Mouse (Mus musculus): ENCODE results near the gene Ambra1. TPM values are rescaled to one million over a fixed set of nuclear protein-coding genes. Genes with fewer than 3 reads are reported as not detected.

Gene Ambra1
- polyA plus RNA-seq, 1 experiment from 2014 or later, result 12.3 TPM

- Histone ChIP-seq H3K9ac (no peak overlapping the region), H3K27ac (no peak overlapping the region), H3K27me3 (replicated peaks) (peaks cover 42% of the 10 kb centered on the region), H3K4me2 (no peak overlapping the region), H3K36me3 (no peaks in the 10 kb centered on the region), H3K4me3 (replicated peaks) (no peak overlapping the region), H3K4me1 (peaks cover 36% of the 10 kb centered on the region), H3K9me3 (no peaks in the 10 kb centered on the region)
- WGBS, result 86% methylated on average over 1 of the region's 1 CpGs
- no peak for ATAC-seq (ENCODE audit: insufficient read depth, low FRiP score, low read depth)
Measured at GRCm38 (mm10) chr2:91924726-91925125, 194.8 kb downstream of the Ambra1 start.

GRCm38 (mm10) chr2:91925442-91925841 is 195.5 kb downstream of the Ambra1 start:
- H3K9me3 ChIP-seq, result no peaks in the 10 kb centered on the region
- no peaks in the 10 kb centered on the region for H3K36me3 ChIP-seq
- peaks cover 42% of the 10 kb centered on the region for H3K27me3 ChIP-seq (replicated peaks)
- H3K4me2 ChIP-seq, result no peak overlapping the region
- H3K9ac ChIP-seq, result no peak overlapping the region
- H3K27ac ChIP-seq, result no peak overlapping the region
- no peak for ATAC-seq (ENCODE audit: insufficient read depth, low FRiP score, low read depth)
- WGBS, result 75% methylated on average over 15 of the region's 15 CpGs
- peaks cover 39% of the 10 kb centered on the region for H3K4me1 ChIP-seq
- H3K4me3 ChIP-seq (replicated peaks), result no peak overlapping the region

GRCm38 (mm10) chr2:91926949-91927348 is 197.0 kb downstream of the Ambra1 start, which contains the start of gene Chrm4:
Gene Chrm4, plus strand, starts transcription at chr2:91927249.
- ATAC-seq (ENCODE audit: insufficient read depth, low FRiP score, low read depth), result no peak
- H3K4me2 ChIP-seq, result peak within 1 kb of the TSS; percentile 40

GRCm38 (mm10) chr2:91927826-91928533 is 198.0 kb downstream of the Ambra1 start:
- Histone ChIP-seq H3K27ac (no peak overlapping the region), H3K9ac (no peak overlapping the region), H3K4me2 (peak overlapping the region; percentile 40), H3K27me3 (replicated peaks) (peaks cover 24% of the 10 kb centered on the region), H3K9me3 (no peaks in the 10 kb centered on the region), H3K4me1 (peaks cover 39% of the 10 kb centered on the region), H3K36me3 (0 out of 2 replicates have a peak, but pooled peaks cover under 1% of the 10 kb centered on the region), H3K4me3 (replicated peaks) (no peak overlapping the region)
- ATAC-seq (ENCODE audit: insufficient read depth, low FRiP score, low read depth), result no peak
- WGBS, result 41% methylated on average over 34 of the region's 34 CpGs

More at GRCm38 (mm10) chr2:91926949-91927348, 197.0 kb downstream of the Ambra1 start, which contains the start of gene Chrm4:
- Histone ChIP-seq H3K4me3 (replicated peaks) (no peak within 1 kb of the TSS), H3K36me3 (no peaks in the 10 kb centered on the region), H3K9me3 (no peaks in the 10 kb centered on the region), H3K9ac (no peak within 1 kb of the TSS), H3K4me1 (peaks cover 39% of the 10 kb centered on the region), H3K27ac (no peak within 1 kb of the TSS), H3K27me3 (replicated peaks) (peaks cover 34% of the 10 kb centered on the region)
- 74% methylated on average over 3 of the region's 3 CpGs for WGBS

GRCm38 (mm10) chr2:91928534-91929350 is 198.8 kb downstream of the Ambra1 start:
- Histone ChIP-seq H3K9me3 (no peaks in the 10 kb centered on the region), H3K9ac (no peak overlapping the region), H3K4me2 (no peak overlapping the region), H3K27me3 (replicated peaks) (peaks cover 17% of the 10 kb centered on the region), H3K36me3 (0 out of 2 replicates have a peak, but pooled peaks cover 4% of the 10 kb centered on the region), H3K27ac (no peak overlapping the region), H3K4me1 (peaks cover 39% of the 10 kb centered on the region), H3K4me3 (replicated peaks) (no peak overlapping the region)
- no peak for ATAC-seq (ENCODE audit: insufficient read depth, low FRiP score, low read depth)
- WGBS, result 64% methylated on average over 23 of the region's 23 CpGs

GRCm38 (mm10) chr2:91929455-91929854 is 199.5 kb downstream of the Ambra1 start:
- no peak overlapping the region for H3K27ac ChIP-seq
- H3K4me1 ChIP-seq, result peaks cover 37% of the 10 kb centered on the region
- H3K36me3 ChIP-seq, result 0 out of 2 replicates have a peak, but pooled peaks cover 4% of the 10 kb centered on the region
- peaks cover 11% of the 10 kb centered on the region for H3K27me3 ChIP-seq (replicated peaks)
- 58% methylated on average over 3 of the region's 3 CpGs for WGBS
- H3K4me2 ChIP-seq, result no peak overlapping the region
- no peak overlapping the region for H3K4me3 ChIP-seq (replicated peaks)
- no peak for ATAC-seq (ENCODE audit: insufficient read depth, low FRiP score, low read depth)
- no peaks in the 10 kb centered on the region for H3K9me3 ChIP-seq
- no peak overlapping the region for H3K9ac ChIP-seq

GRCm38 (mm10) chr2:91929936-91930335 is 200.0 kb downstream of the Ambra1 start:
- H3K4me1 ChIP-seq, result peaks cover 37% of the 10 kb centered on the region
- peak overlapping the region; percentile 66 for H3K4me2 ChIP-seq
- peaks cover 7% of the 10 kb centered on the region for H3K27me3 ChIP-seq (replicated peaks)
- 12% methylated on average over 12 of the region's 12 CpGs for WGBS
- no peaks in the 10 kb centered on the region for H3K9me3 ChIP-seq
- no peak overlapping the region for H3K9ac ChIP-seq
- ATAC-seq (ENCODE audit: insufficient read depth, low FRiP score, low read depth), result no peak
- peak overlapping the region; percentile 64 for H3K4me3 ChIP-seq (replicated peaks)
- H3K36me3 ChIP-seq, result 0 out of 2 replicates have a peak, but pooled peaks cover 4% of the 10 kb centered on the region
- no peak overlapping the region for H3K27ac ChIP-seq

GRCm38 (mm10) chr2:91930761-91931291 is 200.9 kb downstream of the Ambra1 start:
- Histone ChIP-seq H3K36me3 (0 out of 2 replicates have a peak, but pooled peaks cover 4% of the 10 kb centered on the region), H3K27me3 (replicated peaks) (no peaks in the 10 kb centered on the region), H3K9ac (peak overlapping the region; percentile 69), H3K4me1 (peaks cover 37% of the 10 kb centered on the region), H3K27ac (peak overlapping the region; percentile 88), H3K4me2 (peak overlapping the region; percentile 66), H3K4me3 (replicated peaks) (peak overlapping the region; percentile 64), H3K9me3 (no peaks in the 10 kb centered on the region)
- ATAC-seq (ENCODE audit: insufficient read depth, low FRiP score, low read depth), result no peak
- 10% methylated on average over 23 of the region's 23 CpGs for WGBS

- peak overlapping the region; percentile 88 for H3K27ac ChIP-seq
- H3K4me3 ChIP-seq (replicated peaks), result peak overlapping the region; percentile 64
- H3K4me1 ChIP-seq, result peaks cover 37% of the 10 kb centered on the region
- peak overlapping the region; percentile 69 for H3K9ac ChIP-seq
- peak overlapping the region; percentile 66 for H3K4me2 ChIP-seq
- no peaks in the 10 kb centered on the region for H3K27me3 ChIP-seq (replicated peaks)
- 2% methylated on average over 50 of the region's 50 CpGs for WGBS
- ATAC-seq (ENCODE audit: insufficient read depth, low FRiP score, low read depth), result peak; percentile 61
- no peaks in the 10 kb centered on the region for H3K9me3 ChIP-seq
- H3K36me3 ChIP-seq, result peaks cover 9% of the 10 kb centered on the region
Measured at GRCm38 (mm10) chr2:91931328-91932159, 201.6 kb downstream of the Ambra1 start.

GRCm38 (mm10) chr2:91932160-91932711 is 202.3 kb downstream of the Ambra1 start, which contains the start of gene Mdk:
Gene Mdk, minus strand, starts transcription at chr2:91932297.
- WGBS, result 4% methylated on average over 16 of the region's 16 CpGs
- Histone ChIP-seq H3K9me3 (no peaks in the 10 kb centered on the region), H3K27ac (peak within 1 kb of the TSS; percentile 88), H3K4me1 (peaks cover 37% of the 10 kb centered on the region), H3K27me3 (replicated peaks) (no peaks in the 10 kb centered on the region), H3K4me2 (peak within 1 kb of the TSS; percentile 66), H3K9ac (peak within 1 kb of the TSS; percentile 69), H3K4me3 (replicated peaks) (peak within 1 kb of the TSS; percentile 64), H3K36me3 (peaks cover 16% of the 10 kb centered on the region)
- ATAC-seq (ENCODE audit: insufficient read depth, low FRiP score, low read depth), result no peak
